Mouse (Mus musculus) E14TG2a.4 (cell line): ENCODE data around the gene Plcb3.

Experiments
- CTCF ChIP-seq: conservative IDR thresholded peaks from 2 replicates; pipeline ENCODE4 v1.5.1; 2014; ENCODE audit warnings: low read length
- NANOG ChIP-seq: IDR thresholded peaks from 2 replicates; pipeline ENCODE4 v1.6.1; 2014; ENCODE audit warnings: borderline replicate concordance, low read length, mixed read lengths
- POU5F1 ChIP-seq: IDR thresholded peaks from 2 replicates; pipeline ENCODE4 v1.6.1; 2014; ENCODE audit warnings: low read length, borderline replicate concordance

- no peak for TF ChIP-seq CTCF
- no peak for TF ChIP-seq NANOG
- TF ChIP-seq POU5F1: no peak
These were observed 69.2 kb downstream of the Plcb3 start for GRCm38 (mm10) chr19:6907094-6907493.
